Mouse (Mus musculus) forebrain, embryonic 14.5 days (tissue): ENCODE results near the gene Xpot. TPM values are rescaled to one million over a fixed set of nuclear protein-coding genes. Genes with fewer than 3 reads are reported as not detected.

Source experiments
- ATAC-seq: fragments of 200-750 bp; cut with Nextera tagmentation; 2 replicates; pipeline ENCODE4 v1.8.0; 2017; ENCODE audit warnings: mild to moderate bottlenecking, moderate library complexity
- DNase-seq: peaks from one replicate; pipeline ENCODE4 v3.0.0-alpha.2; 2015; ENCODE audit warnings: low spot score
- H3K27ac ChIP-seq: fragments of 300-500 bp; sonication (generic); 2 replicates; pipeline ENCODE4 v1.5.1; 2014; ENCODE audit warnings: low read depth, mild to moderate bottlenecking, control low read depth, low read length, moderate library complexity
- H3K27me3 ChIP-seq: fragments of 300-500 bp; sonication (generic); replicated peaks from 2 replicates; pipeline ENCODE4 v1.6.1; 2014; ENCODE audit warnings: low read length, control low read depth, mixed read lengths; ENCODE audit not compliant: control insufficient read depth, insufficient read depth
- H3K36me3 ChIP-seq: fragments of 300-500 bp; sonication (generic); 2 replicates; pipeline ENCODE4 v1.6.1; 2014; ENCODE audit warnings: low read length, control low read depth; ENCODE audit not compliant: control insufficient read depth, insufficient read depth
- H3K4me1 ChIP-seq: fragments of 300-500 bp; sonication (generic); 2 replicates; pipeline ENCODE4 v1.6.1; 2014; ENCODE audit warnings: antibody characterized with exemption, low read length, control low read depth; ENCODE audit not compliant: control insufficient read depth, insufficient read depth
- H3K4me2 ChIP-seq: fragments of 300-500 bp; sonication (generic); 2 replicates; pipeline ENCODE4 v1.6.1; 2014; ENCODE audit warnings: mild to moderate bottlenecking, control low read depth, low read length
- H3K4me3 ChIP-seq: fragments of 300-500 bp; sonication (generic); 2 replicates; pipeline ENCODE4 v1.5.1; 2014; ENCODE audit warnings: low read depth, low read length, control low read depth
- H3K9ac ChIP-seq: fragments of 300-500 bp; sonication (generic); 2 replicates; pipeline ENCODE4 v1.6.1; 2014; ENCODE audit warnings: mild to moderate bottlenecking, low read length, control low read depth, moderate library complexity
- H3K9me3 ChIP-seq: fragments of 300-500 bp; sonication (generic); replicated peaks from 2 replicates; pipeline ENCODE4 v1.6.1; 2016; ENCODE audit warnings: low read length, control low read depth, mixed read lengths; ENCODE audit not compliant: control insufficient read depth
- whole genome bisulfite sequencing: fragments of 180-500 bp; shearing (Covaris S2); extraction: QIAGEN DNeasy Blood & Tissue Kit; methylation state at CpG from one replicate; pipeline ENCODE4 v1.1.7; 2014; 5-methylcytosine and 5-hydroxymethylcytosine counted together
- polyA plus RNA-seq: library from polyadenylated mRNA; unstranded; fragments of >200 nt; fragmentation: Nextera tagmentation; extraction: Ambion mirVana; gene quantifications from 2 replicates; pipeline ENCODE4 v1.2.1, GENCODE M21; 2014

Xpot gene
- polyA plus RNA-seq, 1 experiment from 2014 or later: 29.5 TPM

GRCm38 (mm10) chr10:121642054-121642947 is 16.2 kb upstream of the Xpot start:
- WGBS: 5% methylated on average over 27 of the region's 28 CpGs

GRCm38 (mm10) chr10:121641272-121642053 is 15.3 kb upstream of the Xpot start, which contains the start of gene D930020B18Rik:
Gene D930020B18Rik (plus strand): TSS chr10:121641588.
- peak within 1 kb of the TSS; percentile 93 for H3K4me2 ChIP-seq
- peak within 1 kb of the TSS; percentile 60 for H3K9ac ChIP-seq
- H3K27me3 ChIP-seq: peaks cover 30% of the 10 kb centered on the region
- H3K36me3 ChIP-seq: no peaks in the 10 kb centered on the region
- peak; percentile 49 for ATAC-seq
- WGBS: under 1% methylated on average over 69 of the region's 69 CpGs
- H3K9me3 ChIP-seq: no peaks in the 10 kb centered on the region
- H3K27ac ChIP-seq: no peak within 1 kb of the TSS
- peak; percentile 32 for DNase-seq
- peaks cover 3% of the 10 kb centered on the region; the same call in 1 of the 2 replicates for H3K4me1 ChIP-seq
- peak within 1 kb of the TSS; percentile 46 for H3K4me3 ChIP-seq

More at GRCm38 (mm10) chr10:121642054-121642947, 16.2 kb upstream of the Xpot start:
- peak overlapping the region; percentile 46 for H3K4me3 ChIP-seq
- DNase-seq (no peak), ATAC-seq (no peak)
- peaks cover 30% of the 10 kb centered on the region for H3K27me3 ChIP-seq
- H3K27ac ChIP-seq: no peak overlapping the region
- H3K36me3 ChIP-seq: no peaks in the 10 kb centered on the region
- no peaks in the 10 kb centered on the region for H3K9me3 ChIP-seq
- H3K9ac ChIP-seq: peak overlapping the region; percentile 60
- peak overlapping the region; percentile 93 for H3K4me2 ChIP-seq
- peaks cover 3% of the 10 kb centered on the region; the same call in 1 of the 2 replicates for H3K4me1 ChIP-seq

GRCm38 (mm10) chr10:121640944-121641271 is 14.8 kb upstream of the Xpot start:
- peak overlapping the region; percentile 60; the same call in 1 of the 2 replicates for H3K9ac ChIP-seq

GRCm38 (mm10) chr10:121640150-121640930 is 14.2 kb upstream of the Xpot start:
- peaks cover 30% of the 10 kb centered on the region for H3K27me3 ChIP-seq
- no peaks in the 10 kb centered on the region for H3K36me3 ChIP-seq
- H3K4me2 ChIP-seq: peak overlapping the region; percentile 93
- H3K4me1 ChIP-seq: peaks cover 3% of the 10 kb centered on the region; the same call in 1 of the 2 replicates
- H3K9me3 ChIP-seq: no peaks in the 10 kb centered on the region
- H3K9ac ChIP-seq: no peak overlapping the region
- no peak overlapping the region for H3K27ac ChIP-seq
- 0 out of 2 replicates have a peak overlapping the region, but pooled peaks have one; percentile 46 for H3K4me3 ChIP-seq
- peak; percentile 76 for DNase-seq
- 50% methylated on average over 6 of the region's 6 CpGs for WGBS
- ATAC-seq: peak; percentile 78

More at GRCm38 (mm10) chr10:121640944-121641271, 14.8 kb upstream of the Xpot start:
- 14% methylated on average over 10 of the region's 10 CpGs for WGBS
- ATAC-seq (0 out of 2 replicates have a peak, but pooled peaks have one; percentile 14), DNase-seq (no peak)
- H3K27me3 ChIP-seq: peaks cover 30% of the 10 kb centered on the region
- H3K9me3 ChIP-seq: no peaks in the 10 kb centered on the region
- peak overlapping the region; percentile 46; the same call in 1 of the 2 replicates for H3K4me3 ChIP-seq
- H3K4me1 ChIP-seq: peaks cover 3% of the 10 kb centered on the region; the same call in 1 of the 2 replicates
- no peaks in the 10 kb centered on the region for H3K36me3 ChIP-seq
- H3K27ac ChIP-seq: no peak overlapping the region
- H3K4me2 ChIP-seq: peak overlapping the region; percentile 93

GRCm38 (mm10) chr10:121639573-121639972 is 13.4 kb upstream of the Xpot start:
- no peaks in the 10 kb centered on the region for H3K9me3 ChIP-seq
- H3K4me3 ChIP-seq: no peak overlapping the region
- H3K36me3 ChIP-seq: no peaks in the 10 kb centered on the region
- DNase-seq (no peak), ATAC-seq (no peak)
- H3K4me2 ChIP-seq: no peak overlapping the region
- peaks cover 3% of the 10 kb centered on the region; the same call in 1 of the 2 replicates for H3K4me1 ChIP-seq
- WGBS: 69% methylated on average over 5 of the region's 5 CpGs
- no peak overlapping the region for H3K27ac ChIP-seq
- peaks cover 30% of the 10 kb centered on the region for H3K27me3 ChIP-seq
- H3K9ac ChIP-seq: no peak overlapping the region

GRCm38 (mm10) chr10:121636276-121636675 is 10.1 kb upstream of the Xpot start:
- ATAC-seq: no peak
- 86% methylated on average over 6 of the region's 6 CpGs for WGBS

GRCm38 (mm10) chr10:121634159-121634558 is 8.0 kb upstream of the Xpot start:
- no peak for ATAC-seq
- Histone ChIP-seq H3K4me2 (no peak overlapping the region), H3K9me3 (no peaks in the 10 kb centered on the region), H3K27me3 (no peaks in the 10 kb centered on the region), H3K9ac (no peak overlapping the region), H3K36me3 (no peaks in the 10 kb centered on the region), H3K4me3 (no peak overlapping the region), H3K4me1 (no peaks in the 10 kb centered on the region), H3K27ac (no peak overlapping the region)
- no peak for DNase-seq
- 74% methylated on average over 1 of the region's 1 CpGs for WGBS

More at GRCm38 (mm10) chr10:121636276-121636675, 10.1 kb upstream of the Xpot start:
- H3K9ac ChIP-seq: no peak overlapping the region
- no peaks in the 10 kb centered on the region for H3K9me3 ChIP-seq
- peaks cover 4% of the 10 kb centered on the region for H3K27me3 ChIP-seq
- H3K4me2 ChIP-seq: no peak overlapping the region
- no peak for DNase-seq
- no peaks in the 10 kb centered on the region for H3K36me3 ChIP-seq
- no peaks in the 10 kb centered on the region for H3K4me1 ChIP-seq
- no peak overlapping the region for H3K4me3 ChIP-seq
- no peak overlapping the region for H3K27ac ChIP-seq

GRCm38 (mm10) chr10:121628561-121629040 is 2.5 kb upstream of the Xpot start:
- H3K27ac ChIP-seq: no peak overlapping the region
- no peaks in the 10 kb centered on the region for H3K36me3 ChIP-seq
- peaks cover 9% of the 10 kb centered on the region; the same call in 1 of the 2 replicates for H3K4me1 ChIP-seq
- ATAC-seq (no peak), DNase-seq (no peak)
- no peak overlapping the region for H3K4me2 ChIP-seq
- no peaks in the 10 kb centered on the region for H3K9me3 ChIP-seq
- no peak overlapping the region for H3K9ac ChIP-seq
- 89% methylated on average over 6 of the region's 6 CpGs for WGBS
- no peaks in the 10 kb centered on the region for H3K27me3 ChIP-seq
- H3K4me3 ChIP-seq: no peak overlapping the region
